Mouse (Mus musculus) CD8-positive naive resting alpha-beta T cell, adult 57 days (primary cell): ENCODE data around the gene Map3k11. TPM values are rescaled to one million over a fixed set of nuclear protein-coding genes. Genes with fewer than 3 reads are reported as not detected.

Experiments
- total RNA-seq: library from RNA; stranded (reverse); gene quantifications from one replicate; pipeline ENCODE4 v1.2.4, GENCODE M21; 2023

Map3k11 gene
- total RNA-seq, result 53.9 TPM

GRCm38 (mm10) chr19:5688200-5689087, at the start of gene Map3k11, which contains the start of gene Pcnx3:
Gene Map3k11 (plus strand): TSS chr19:5688742.
Gene Pcnx3 (minus strand): TSS chr19:5688908.

GRCm38 (mm10) chr19:5662981-5663913, 25.3 kb upstream of the Map3k11 start, which contains the start of gene Sipa1:
Gene Sipa1 (minus strand): TSS chr19:5663707.

GRCm38 (mm10) chr19:5704163-5704800, 15.7 kb downstream of the Map3k11 start, which contains the start of gene Kcnk7:
Gene Kcnk7 (plus strand): TSS chr19:5704367.

GRCm38 (mm10) chr19:5725767-5726515, 37.4 kb downstream of the Map3k11 start, which contains the start of gene Ehbp1l1:
Gene Ehbp1l1 (minus strand): TSS chr19:5726317.

GRCm38 (mm10) chr19:5729444-5729815, 40.9 kb downstream of the Map3k11 start, which contains the start of gene Fam89b:
Gene Fam89b (minus strand): TSS chr19:5729653.

GRCm38 (mm10) chr19:5740320-5741317, 52.1 kb downstream of the Map3k11 start, which contains the start of gene Ltbp3:
Gene Ltbp3 (plus strand): TSS chr19:5740904.

Other genes starting within 250 kb of the Map3k11 start
- 1.4 TPM for gene Fosl1, start 241.2 kb upstream of the Map3k11 start, total RNA-seq
- 7.1 TPM for gene Ccdc85b, start 230.8 kb upstream of the Map3k11 start, total RNA-seq
- gene Fibp, start 228.1 kb upstream of the Map3k11 start, total RNA-seq, result 91.2 TPM
- gene Ctsw, start 220.2 kb upstream of the Map3k11 start, total RNA-seq, result 223 TPM
- gene Efemp2, start 214.8 kb upstream of the Map3k11 start, total RNA-seq, result 1.4 TPM
- 41.4 TPM for gene Mus81, start 200.3 kb upstream of the Map3k11 start, total RNA-seq
- 1,395 TPM for gene Cfl1, start 198.3 kb upstream of the Map3k11 start, total RNA-seq
- 1.7 TPM for gene 1700020D05Rik, start 185.0 kb upstream of the Map3k11 start, total RNA-seq
- gene Snx32, start 178.2 kb upstream of the Map3k11 start, total RNA-seq, result 8.0 TPM
- gene Ovol1, start 128.1 kb upstream of the Map3k11 start, total RNA-seq, result not detected
- 20.0 TPM for gene Ap5b1, start 120.7 kb upstream of the Map3k11 start, total RNA-seq
- gene Rnaseh2c, start 86.9 kb upstream of the Map3k11 start, total RNA-seq, result 92.9 TPM
- gene Kat5, start 78.5 kb upstream of the Map3k11 start, total RNA-seq, result 137 TPM
- 118 TPM for gene Rela, start 51.3 kb upstream of the Map3k11 start, total RNA-seq
- gene Sipa1, start 25.0 kb upstream of the Map3k11 start, total RNA-seq, result 184 TPM
- 165 TPM for gene Pcnx3, start 166 bp downstream of the Map3k11 start, total RNA-seq
- not detected for gene Kcnk7, start 15.6 kb downstream of the Map3k11 start, total RNA-seq
- gene Ehbp1l1, start 37.6 kb downstream of the Map3k11 start, total RNA-seq, result 24.1 TPM
- 25.9 TPM for gene Fam89b, start 40.9 kb downstream of the Map3k11 start, total RNA-seq
- not detected for gene Ltbp3, start 52.2 kb downstream of the Map3k11 start, total RNA-seq
- gene Scyl1, start 82.7 kb downstream of the Map3k11 start, total RNA-seq, result 55.4 TPM
- gene Frmd8, start 186.5 kb downstream of the Map3k11 start, total RNA-seq, result 152 TPM
- 20.8 TPM for gene Slc25a45, start 189.1 kb downstream of the Map3k11 start, total RNA-seq
- 1.7 TPM for gene Tigd3, start 205.4 kb downstream of the Map3k11 start, total RNA-seq
- 147 TPM for gene Dpf2, start 224.3 kb downstream of the Map3k11 start, total RNA-seq
- gene Cdc42ep2, start 236.1 kb downstream of the Map3k11 start, total RNA-seq, result 0.67 TPM